Mouse (Mus musculus) ovary, adult 18-20 months (tissue): ENCODE data around the gene Zfp819.
"Not testable (repeated sequence)": the region's sequence is repeated elsewhere in the genome, so short reads cannot be mapped to it uniquely, and the experiment has no call there.

Source experiments
- DNase-seq: peaks from one replicate; pipeline ENCODE4 v3.0.0; 2022; ENCODE audit warnings: low spot score, mixed read lengths

The Zfp819 gene

DNA sequence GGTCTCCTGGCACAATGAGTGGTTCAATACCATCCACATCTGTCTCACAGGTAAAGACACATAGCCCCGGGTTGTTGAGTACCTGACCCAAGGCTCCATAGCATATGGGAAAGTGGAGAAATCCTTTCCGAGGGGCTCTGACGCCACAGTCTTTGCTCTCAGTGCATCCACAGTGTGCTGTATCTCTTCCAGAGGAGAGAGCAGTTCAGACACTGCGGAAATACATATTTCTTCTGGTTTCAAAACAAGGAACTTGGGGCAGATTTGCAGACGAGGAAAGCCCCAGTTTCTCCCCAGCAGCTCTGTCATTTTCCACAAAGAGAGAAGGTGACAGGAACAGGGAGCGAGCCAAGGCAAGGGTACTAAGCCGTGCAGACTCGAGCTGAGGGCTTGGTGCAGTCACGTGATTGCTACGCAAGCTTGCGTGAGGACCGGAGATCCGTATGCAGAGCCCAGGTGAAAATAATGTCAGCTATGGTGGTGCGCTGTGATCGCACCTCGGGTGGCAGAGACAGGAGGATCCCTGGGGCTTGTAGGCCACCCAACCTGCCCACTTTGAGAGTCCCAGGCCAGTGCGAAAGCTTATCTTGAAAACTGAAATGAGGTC, 36.2 kb downstream of the Zfp819 start:
- no peak for DNase-seq

- no peak for DNase-seq
Measured at GRCm38 (mm10) chr7:43652683-43653082, 45.7 kb downstream of the Zfp819 start.

DNA sequence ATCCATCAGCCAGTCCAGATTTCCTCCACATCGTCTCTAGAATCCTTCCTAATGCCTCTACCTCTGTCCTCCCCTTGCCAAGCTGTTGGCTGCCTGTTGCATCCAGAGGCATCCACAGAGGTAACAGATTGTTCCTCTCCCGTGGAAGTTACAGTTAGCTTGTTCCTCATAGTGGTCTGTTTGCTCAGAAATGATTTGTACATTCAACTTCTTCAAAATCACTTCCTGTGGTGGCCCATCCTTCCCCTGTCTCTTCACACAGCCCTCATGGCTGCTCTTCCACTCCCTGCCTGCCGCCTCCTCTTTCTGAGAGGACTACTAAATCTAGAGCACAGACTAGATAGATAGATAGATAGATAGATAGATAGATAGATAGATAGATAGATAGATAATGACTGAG, 47.5 kb downstream of the Zfp819 start:
- DNase-seq = no peak

GRCm38 (mm10) chr7:43656232-43656631, 49.3 kb downstream of the Zfp819 start:
- DNase-seq = no peak

- no peak for DNase-seq
Measured at GRCm38 (mm10) chr7:43660002-43660401, 53.0 kb downstream of the Zfp819 start, which contains the start of gene Siglece. Gene Siglece, minus strand, starts transcription at chr7:43660161.

GRCm38 (mm10) chr7:43662804-43663203, 55.8 kb downstream of the Zfp819 start:
- no peak for DNase-seq

DNA sequence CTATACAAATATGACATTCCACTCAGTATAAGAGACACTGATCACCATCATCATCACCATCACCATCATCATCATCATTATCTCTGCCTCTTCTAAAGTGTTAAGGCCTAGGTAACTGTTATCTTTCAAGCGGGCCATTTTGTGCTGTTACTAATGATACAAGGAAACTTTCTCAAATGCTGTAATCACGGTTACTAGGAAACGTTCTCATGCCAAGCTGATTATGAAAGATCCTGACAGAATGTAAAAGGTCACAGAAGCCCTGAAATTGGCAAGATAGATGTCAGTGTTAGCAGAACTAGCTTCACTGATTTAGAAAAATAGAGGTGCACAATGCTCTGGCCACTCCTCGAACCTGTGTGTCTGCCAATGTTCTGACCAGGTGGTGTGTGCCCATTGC, 60.3 kb downstream of the Zfp819 start:
- not testable (repeated sequence) for DNase-seq
